Mouse (Mus musculus) stomach, postnatal 0 days (tissue): ENCODE measurements around the gene Acsl1. TPM values are rescaled to one million over a fixed set of nuclear protein-coding genes. Genes with fewer than 3 reads are reported as not detected.

ENCODE experiments used
- ATAC-seq: fragments of 200-750 bp; cut with Nextera tagmentation; 2 replicates; pipeline ENCODE4 v1.8.0; 2017; ENCODE audit not compliant: low FRiP score, low TSS enrichment
- DNase-seq: peaks from one replicate; pipeline ENCODE4 v3.0.0-alpha.2; 2016; ENCODE audit warnings: low spot score
- H3K27ac ChIP-seq: fragments of 300-500 bp; sonication (generic); replicated peaks from 2 replicates; pipeline ENCODE4 v1.5.1; 2014; ENCODE audit warnings: mild to moderate bottlenecking, control low read depth
- H3K27me3 ChIP-seq: fragments of 300-500 bp; sonication (generic); 2 replicates; pipeline ENCODE4 v1.6.1; 2014; ENCODE audit warnings: low read length; ENCODE audit not compliant: control insufficient read depth, insufficient read depth
- H3K36me3 ChIP-seq: fragments of 300-500 bp; sonication (generic); 2 replicates; pipeline ENCODE4 v1.6.1; 2014; ENCODE audit warnings: low read length, mixed read lengths; ENCODE audit not compliant: control insufficient read depth, insufficient read depth
- H3K4me1 ChIP-seq: fragments of 300-500 bp; sonication (generic); replicated peaks from 2 replicates; pipeline ENCODE4 v1.6.1; 2014; ENCODE audit warnings: antibody characterized with exemption; ENCODE audit not compliant: control insufficient read depth, insufficient read depth
- H3K4me2 ChIP-seq: fragments of 300-500 bp; sonication (generic); replicated peaks from 2 replicates; pipeline ENCODE4 v1.6.1; 2014; ENCODE audit warnings: low read depth, mild to moderate bottlenecking, control low read depth, moderate library complexity
- H3K4me3 ChIP-seq: fragments of 300-500 bp; sonication (generic); 2 replicates; pipeline ENCODE4 v1.5.1; 2014; ENCODE audit warnings: low read depth, low read length, control low read depth
- H3K9ac ChIP-seq: fragments of 300-500 bp; sonication (generic); 2 replicates; pipeline ENCODE4 v1.6.1; 2014; ENCODE audit warnings: mild to moderate bottlenecking, low read length, control low read depth, mixed read lengths
- H3K9me3 ChIP-seq: fragments of 300-500 bp; sonication (generic); 2 replicates; pipeline ENCODE4 v1.6.1; 2016; ENCODE audit warnings: low read length; ENCODE audit not compliant: control insufficient read depth
- CTCF ChIP-seq: IDR thresholded peaks from 2 replicates; pipeline ENCODE4 v1.5.1; 2016; ENCODE audit warnings: antibody characterized with exemption, low read depth, mild to moderate bottlenecking, moderate library complexity
- EP300 ChIP-seq: optimal IDR thresholded peaks from 2 replicates; pipeline ENCODE3; 2016; ENCODE audit warnings: antibody characterized with exemption
- WGBS: fragments of 180-500 bp; shearing (Covaris S2); extraction: QIAGEN DNeasy Blood & Tissue Kit; methylation state at CpG from one replicate; pipeline ENCODE4 v1.1.7; 2014; 5-methylcytosine and 5-hydroxymethylcytosine counted together
- polyA plus RNA-seq: library from polyadenylated mRNA; unstranded; fragments of >200 nt; fragmentation: Nextera tagmentation; extraction: Ambion mirVana; gene quantifications from 2 replicates; pipeline ENCODE4 v1.2.1, GENCODE M21; 2015

The Acsl1 gene
- polyA plus RNA-seq, 1 experiment from 2014 or later = 47.5 TPM

DNA sequence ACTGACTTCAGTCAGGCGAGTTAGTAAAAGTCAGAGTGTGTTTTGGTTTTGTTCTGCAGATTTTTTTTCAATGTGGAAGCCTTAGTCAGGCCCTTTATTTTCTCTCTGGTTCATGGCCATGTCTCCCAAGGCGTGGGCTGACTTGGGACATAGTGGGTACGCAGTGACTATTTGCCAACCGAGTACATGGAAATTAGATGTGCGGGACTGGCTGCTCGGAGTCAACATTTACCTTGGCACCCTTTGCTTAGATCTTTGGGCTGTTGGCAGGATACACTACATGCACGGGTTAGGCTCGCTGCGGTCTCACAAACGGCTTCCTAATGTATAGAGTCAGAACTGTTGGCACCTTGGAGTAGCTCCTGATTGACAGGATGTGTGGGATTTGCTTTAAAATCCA is 7.9 kb downstream of the Acsl1 start:
- peak; percentile 74 for DNase-seq
- peak; percentile 60 for ATAC-seq
- H3K36me3 ChIP-seq = no peaks in the 10 kb centered on the region
- no peak overlapping the region for H3K4me2 ChIP-seq
- H3K27me3 ChIP-seq = no peaks in the 10 kb centered on the region
- whole genome bisulfite sequencing = 60% methylated on average over 10 of the region's 10 CpGs
- no peak overlapping the region for H3K4me3 ChIP-seq
- H3K27ac ChIP-seq = peak overlapping the region; percentile 69
- no peaks in the 10 kb centered on the region; the same call in 1 of the 2 replicates for H3K4me1 ChIP-seq
- no peak overlapping the region for H3K9ac ChIP-seq
- no peak for TF ChIP-seq EP300
- TF ChIP-seq CTCF = no peak
- no peaks in the 10 kb centered on the region for H3K9me3 ChIP-seq

GRCm38 (mm10) chr8:46479794-46480532 is 9.1 kb downstream of the Acsl1 start:
- no peaks in the 10 kb centered on the region for H3K9me3 ChIP-seq
- H3K4me1 ChIP-seq = no peaks in the 10 kb centered on the region; the same call in 1 of the 2 replicates
- H3K36me3 ChIP-seq = no peaks in the 10 kb centered on the region
- H3K27me3 ChIP-seq = no peaks in the 10 kb centered on the region
- H3K4me2 ChIP-seq = no peak overlapping the region
- ATAC-seq (peak; percentile 49; the same call in 1 of the 2 replicates), DNase-seq (peak; percentile 45)
- 37% methylated on average over 7 of the region's 7 CpGs for WGBS
- no peak overlapping the region for H3K4me3 ChIP-seq
- TF ChIP-seq CTCF (no peak), EP300 (no peak)
- 0 out of 2 replicates have a peak overlapping the region, but pooled peaks have one; percentile 30 for H3K27ac ChIP-seq
- 0 out of 2 replicates have a peak overlapping the region, but pooled peaks have one; percentile 35 for H3K9ac ChIP-seq

- ATAC-seq (no peak), DNase-seq (no peak)
- no peaks in the 10 kb centered on the region for H3K36me3 ChIP-seq
- H3K9ac ChIP-seq = peak overlapping the region; percentile 35; the same call in 1 of the 2 replicates
- H3K4me2 ChIP-seq = no peak overlapping the region
- TF ChIP-seq CTCF (no peak), EP300 (no peak)
- H3K27me3 ChIP-seq = no peaks in the 10 kb centered on the region
- WGBS = 22% methylated on average over 6 of the region's 6 CpGs
- no peak overlapping the region for H3K4me3 ChIP-seq
- H3K4me1 ChIP-seq = no peaks in the 10 kb centered on the region; the same call in 1 of the 2 replicates
- 0 out of 2 replicates have a peak overlapping the region, but pooled peaks have one; percentile 30 for H3K27ac ChIP-seq
- no peaks in the 10 kb centered on the region for H3K9me3 ChIP-seq
Observed at GRCm38 (mm10) chr8:46480533-46480900, 9.7 kb downstream of the Acsl1 start.

DNA sequence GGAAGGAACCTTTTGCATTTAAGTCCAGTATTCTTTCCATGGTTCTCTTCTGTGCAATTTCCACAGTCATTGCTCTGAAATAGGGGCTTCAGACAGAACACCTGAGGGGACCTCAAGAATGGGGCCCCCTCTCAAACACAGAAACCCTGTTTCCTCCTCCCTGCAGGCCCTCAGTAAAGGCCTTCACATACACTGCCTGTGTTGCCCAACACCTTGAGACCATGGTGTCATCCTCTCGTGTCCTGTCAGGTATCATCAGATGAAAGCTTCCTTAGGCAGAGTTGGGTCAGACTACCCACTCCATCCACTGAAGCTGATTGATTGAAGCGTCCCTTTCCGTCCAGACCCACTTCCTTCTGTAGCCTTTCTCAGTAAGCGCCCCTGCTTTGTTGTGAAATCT is 11.9 kb downstream of the Acsl1 start:
- Histone ChIP-seq H3K4me2 (no peak overlapping the region), H3K4me1 (no peaks in the 10 kb centered on the region; the same call in 1 of the 2 replicates), H3K27ac (no peak overlapping the region), H3K9me3 (no peaks in the 10 kb centered on the region), H3K9ac (no peak overlapping the region), H3K27me3 (no peaks in the 10 kb centered on the region), H3K4me3 (no peak overlapping the region), H3K36me3 (no peaks in the 10 kb centered on the region)
- ATAC-seq = no peak
- TF ChIP-seq CTCF = no peak
- no peak for TF ChIP-seq EP300
- 82% methylated on average over 4 of the region's 4 CpGs for WGBS
- DNase-seq = no peak

DNA sequence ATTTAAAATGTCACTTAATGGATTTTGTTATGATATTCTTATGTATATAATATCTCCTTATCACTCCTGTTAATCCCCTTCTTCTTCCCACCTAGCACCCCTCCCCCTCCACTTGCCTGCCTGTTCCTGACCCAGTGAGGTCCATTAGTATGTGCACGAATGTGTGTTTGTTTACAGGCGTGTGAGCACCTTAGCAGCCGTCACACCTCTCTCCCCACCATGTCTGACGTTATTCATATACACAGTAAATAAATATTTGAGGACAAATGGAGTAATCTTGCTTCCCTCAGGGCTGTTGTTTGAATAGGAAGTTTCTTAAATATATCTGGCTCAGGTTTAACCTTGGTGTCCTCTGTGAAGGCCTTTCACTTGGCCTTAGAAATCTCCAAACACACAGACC is 12.4 kb downstream of the Acsl1 start:
- Histone ChIP-seq H3K4me2 (no peak overlapping the region), H3K27me3 (no peaks in the 10 kb centered on the region), H3K4me3 (no peak overlapping the region), H3K4me1 (no peaks in the 10 kb centered on the region; the same call in 1 of the 2 replicates), H3K27ac (peak overlapping the region; percentile 49; the same call in 1 of the 2 replicates), H3K36me3 (no peaks in the 10 kb centered on the region), H3K9ac (no peak overlapping the region), H3K9me3 (no peaks in the 10 kb centered on the region)
- ATAC-seq (peak; percentile 84), DNase-seq (peak; percentile 39)
- 36% methylated on average over 4 of the region's 4 CpGs for WGBS
- TF ChIP-seq EP300 = no peak
- no peak for TF ChIP-seq CTCF

- DNase-seq (peak; percentile 28), ATAC-seq (peak; percentile 41; the same call in 1 of the 2 replicates)
- no peaks in the 10 kb centered on the region for H3K9me3 ChIP-seq
- no peak overlapping the region; the same call in 1 of the 2 replicates for H3K27ac ChIP-seq
- H3K4me1 ChIP-seq = no peaks in the 10 kb centered on the region; the same call in 1 of the 2 replicates
- H3K4me2 ChIP-seq = no peak overlapping the region
- TF ChIP-seq EP300 = no peak
- no peak for TF ChIP-seq CTCF
- WGBS = 35% methylated on average over 4 of the region's 4 CpGs
- no peak overlapping the region for H3K9ac ChIP-seq
- H3K4me3 ChIP-seq = no peak overlapping the region
- H3K36me3 ChIP-seq = no peaks in the 10 kb centered on the region
- H3K27me3 ChIP-seq = no peaks in the 10 kb centered on the region
Observed at GRCm38 (mm10) chr8:46484077-46484476, 13.2 kb downstream of the Acsl1 start.
